Mouse (Mus musculus): ENCODE measurements around the gene S100a10.

DNA sequence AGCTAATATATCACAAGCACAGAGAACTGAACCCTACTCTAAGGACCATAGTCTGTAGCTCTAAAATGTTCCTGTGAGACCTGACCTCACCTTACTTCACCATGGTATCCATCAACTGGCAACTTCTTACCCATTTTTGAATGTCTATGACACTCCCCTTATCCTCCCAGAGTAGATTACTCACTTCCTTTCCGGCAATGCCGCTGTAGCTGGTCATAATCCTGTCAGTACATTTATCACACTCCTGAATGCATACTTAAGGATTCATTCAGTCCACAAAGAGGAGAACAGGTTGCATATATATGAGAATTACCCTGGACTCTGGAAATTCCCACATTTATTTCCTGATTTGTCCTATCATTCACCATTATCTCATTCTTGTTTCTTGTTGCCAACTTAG is 37.5 kb upstream of the S100a10 start:
- no peak for TF ChIP-seq CTCF (IDR thresholded peaks at IDR 0.05; ENCODE audit: borderline replicate concordance, insufficient read depth, low read length)
- TF ChIP-seq POLR2A (IDR thresholded peaks at IDR 0.05; ENCODE audit: low read depth, low read length) = no peak
